Mouse (Mus musculus): Measurements from ENCODE around the gene Mgat5. TPM values are rescaled to one million over a fixed set of nuclear protein-coding genes. Genes with fewer than 3 reads are reported as not detected.

Gene Mgat5
- polyA plus RNA-seq, 1 experiment from 2014 or later = 9.6 TPM

GRCm38 (mm10) chr1:127203231-127203764 lies 1.5 kb upstream of the Mgat5 start:
- WGBS = 65% methylated on average over 4 of the region's 4 CpGs
- Histone ChIP-seq H3K27ac (no peak overlapping the region), H3K9ac (no peak overlapping the region), H3K27me3 (replicated peaks) (no peaks in the 10 kb centered on the region), H3K36me3 (no peaks in the 10 kb centered on the region), H3K4me3 (no peak overlapping the region), H3K4me1 (peaks cover 31% of the 10 kb centered on the region), H3K4me2 (replicated peaks) (no peak overlapping the region), H3K9me3 (no peaks in the 10 kb centered on the region)
- ATAC-seq (ENCODE audit: low FRiP score, low read depth) = no peak

GRCm38 (mm10) chr1:127205501-127206019 lies 745 bp downstream of the Mgat5 start:
- Histone ChIP-seq H3K36me3 (no peaks in the 10 kb centered on the region), H3K4me2 (replicated peaks) (peak overlapping the region; percentile 89), H3K9me3 (no peaks in the 10 kb centered on the region), H3K27ac (peak overlapping the region; percentile 79), H3K9ac (peak overlapping the region; percentile 73), H3K4me1 (peaks cover 31% of the 10 kb centered on the region), H3K4me3 (peak overlapping the region; percentile 81), H3K27me3 (replicated peaks) (no peaks in the 10 kb centered on the region)
- peak; percentile 22 for ATAC-seq (ENCODE audit: low FRiP score, low read depth)
- WGBS = under 1% methylated on average over 24 of the region's 24 CpGs

- Histone ChIP-seq H3K4me3 (peak overlapping the region; percentile 81), H3K4me1 (peaks cover 31% of the 10 kb centered on the region), H3K4me2 (replicated peaks) (peak overlapping the region; percentile 89), H3K9me3 (no peaks in the 10 kb centered on the region), H3K27me3 (replicated peaks) (no peaks in the 10 kb centered on the region), H3K27ac (0 out of 2 replicates have a peak overlapping the region, but pooled peaks have one; percentile 28), H3K36me3 (no peaks in the 10 kb centered on the region), H3K9ac (peak overlapping the region; percentile 73)
- WGBS = 2% methylated on average over 39 of the region's 39 CpGs
- ATAC-seq (ENCODE audit: low FRiP score, low read depth) = peak; percentile 52
Observed at GRCm38 (mm10) chr1:127206020-127206641, 1.3 kb downstream of the Mgat5 start.

- H3K27me3 ChIP-seq (replicated peaks) = no peaks in the 10 kb centered on the region
Observed at GRCm38 (mm10) chr1:127206881-127207555, 2.2 kb downstream of the Mgat5 start.

GRCm38 (mm10) chr1:127208167-127208566 lies 3.4 kb downstream of the Mgat5 start:
- no peak for ATAC-seq (ENCODE audit: low FRiP score, low read depth)
- no peak overlapping the region for H3K9ac ChIP-seq
- H3K4me2 ChIP-seq (replicated peaks) = peak overlapping the region; percentile 89
- no peaks in the 10 kb centered on the region for H3K36me3 ChIP-seq
- H3K4me3 ChIP-seq = no peak overlapping the region
- WGBS = 83% methylated on average over 9 of the region's 9 CpGs
- H3K9me3 ChIP-seq = no peaks in the 10 kb centered on the region
- no peak overlapping the region for H3K27ac ChIP-seq
- peaks cover 34% of the 10 kb centered on the region for H3K4me1 ChIP-seq
- no peaks in the 10 kb centered on the region for H3K27me3 ChIP-seq (replicated peaks)

More at GRCm38 (mm10) chr1:127206881-127207555, 2.2 kb downstream of the Mgat5 start:
- no peaks in the 10 kb centered on the region for H3K9me3 ChIP-seq
- no peak overlapping the region for H3K27ac ChIP-seq
- H3K36me3 ChIP-seq = no peaks in the 10 kb centered on the region
- peak overlapping the region; percentile 89 for H3K4me2 ChIP-seq (replicated peaks)
- peaks cover 31% of the 10 kb centered on the region for H3K4me1 ChIP-seq
- no peak for ATAC-seq (ENCODE audit: low FRiP score, low read depth)
- 74% methylated on average over 11 of the region's 11 CpGs for WGBS
- peak overlapping the region; percentile 73; the same call in 1 of the 2 replicates for H3K9ac ChIP-seq
- H3K4me3 ChIP-seq = peak overlapping the region; percentile 81

- Histone ChIP-seq H3K4me3 (no peak overlapping the region), H3K4me2 (replicated peaks) (no peak overlapping the region), H3K4me1 (peaks cover 7% of the 10 kb centered on the region), H3K36me3 (no peaks in the 10 kb centered on the region), H3K9ac (no peak overlapping the region), H3K9me3 (no peaks in the 10 kb centered on the region), H3K27me3 (replicated peaks) (no peaks in the 10 kb centered on the region), H3K27ac (no peak overlapping the region)
- no peak for ATAC-seq (ENCODE audit: low FRiP score, low read depth)
- WGBS = 35% methylated on average over 1 of the region's 1 CpGs
Observed at GRCm38 (mm10) chr1:127212812-127213211, 8.0 kb downstream of the Mgat5 start.

GRCm38 (mm10) chr1:127213434-127213833 lies 8.6 kb downstream of the Mgat5 start:
- WGBS = 38% methylated on average over 3 of the region's 3 CpGs
- Histone ChIP-seq H3K4me2 (replicated peaks) (no peak overlapping the region), H3K4me1 (peaks cover 3% of the 10 kb centered on the region; the same call in 1 of the 2 replicates), H3K27ac (no peak overlapping the region), H3K4me3 (no peak overlapping the region), H3K9ac (no peak overlapping the region), H3K27me3 (replicated peaks) (no peaks in the 10 kb centered on the region), H3K36me3 (no peaks in the 10 kb centered on the region), H3K9me3 (no peaks in the 10 kb centered on the region)
- ATAC-seq (ENCODE audit: low FRiP score, low read depth) = no peak

GRCm38 (mm10) chr1:127214585-127215232 lies 9.9 kb downstream of the Mgat5 start:
- Histone ChIP-seq H3K4me3 (no peak overlapping the region), H3K27ac (no peak overlapping the region), H3K4me2 (replicated peaks) (no peak overlapping the region), H3K9ac (no peak overlapping the region), H3K4me1 (peaks cover 3% of the 10 kb centered on the region; the same call in 1 of the 2 replicates), H3K36me3 (no peaks in the 10 kb centered on the region), H3K9me3 (no peaks in the 10 kb centered on the region), H3K27me3 (replicated peaks) (no peaks in the 10 kb centered on the region)
- 91% methylated on average over 8 of the region's 8 CpGs for WGBS
- ATAC-seq (ENCODE audit: low FRiP score, low read depth) = no peak

- no peaks in the 10 kb centered on the region for H3K9me3 ChIP-seq
- no peak overlapping the region for H3K4me3 ChIP-seq
- no peak overlapping the region for H3K4me2 ChIP-seq (replicated peaks)
- H3K36me3 ChIP-seq = no peaks in the 10 kb centered on the region
- H3K4me1 ChIP-seq = peaks cover 3% of the 10 kb centered on the region; the same call in 1 of the 2 replicates
- no peak overlapping the region for H3K9ac ChIP-seq
- H3K27ac ChIP-seq = no peak overlapping the region
- H3K27me3 ChIP-seq (replicated peaks) = no peaks in the 10 kb centered on the region
- ATAC-seq (ENCODE audit: low FRiP score, low read depth) = no peak
- WGBS = 74% methylated on average over 2 of the region's 2 CpGs
Observed at GRCm38 (mm10) chr1:127216979-127217378, 12.2 kb downstream of the Mgat5 start.

- no peak overlapping the region for H3K27ac ChIP-seq
- H3K27me3 ChIP-seq (replicated peaks) = no peaks in the 10 kb centered on the region
- H3K4me1 ChIP-seq = peaks cover 3% of the 10 kb centered on the region; the same call in 1 of the 2 replicates
- no peak overlapping the region for H3K9ac ChIP-seq
- H3K4me3 ChIP-seq = no peak overlapping the region
- 84% methylated on average over 4 of the region's 4 CpGs for WGBS
- H3K4me2 ChIP-seq (replicated peaks) = no peak overlapping the region
- H3K36me3 ChIP-seq = no peaks in the 10 kb centered on the region
- H3K9me3 ChIP-seq = no peaks in the 10 kb centered on the region
- no peak for ATAC-seq (ENCODE audit: low FRiP score, low read depth)
Observed at GRCm38 (mm10) chr1:127217665-127218064, 12.8 kb downstream of the Mgat5 start.

GRCm38 (mm10) chr1:127218182-127218581 lies 13.4 kb downstream of the Mgat5 start:
- H3K36me3 ChIP-seq = no peaks in the 10 kb centered on the region
- H3K27ac ChIP-seq = no peak overlapping the region
- H3K4me3 ChIP-seq = no peak overlapping the region
- no peak overlapping the region for H3K4me2 ChIP-seq (replicated peaks)
- no peaks in the 10 kb centered on the region for H3K9me3 ChIP-seq
- WGBS = 87% methylated on average over 7 of the region's 7 CpGs
- no peaks in the 10 kb centered on the region for H3K27me3 ChIP-seq (replicated peaks)
- ATAC-seq (ENCODE audit: low FRiP score, low read depth) = no peak
- H3K9ac ChIP-seq = no peak overlapping the region
- no peaks in the 10 kb centered on the region; the same call in 1 of the 2 replicates for H3K4me1 ChIP-seq

- ATAC-seq (ENCODE audit: low FRiP score, low read depth) = no peak
- H3K9ac ChIP-seq = no peak overlapping the region
- no peak overlapping the region for H3K27ac ChIP-seq
- H3K4me2 ChIP-seq (replicated peaks) = no peak overlapping the region
- no peaks in the 10 kb centered on the region; the same call in 1 of the 2 replicates for H3K4me1 ChIP-seq
- 91% methylated on average over 4 of the region's 4 CpGs for WGBS
- H3K9me3 ChIP-seq = no peaks in the 10 kb centered on the region
- no peak overlapping the region for H3K4me3 ChIP-seq
- H3K36me3 ChIP-seq = no peaks in the 10 kb centered on the region
- H3K27me3 ChIP-seq (replicated peaks) = no peaks in the 10 kb centered on the region
Observed at GRCm38 (mm10) chr1:127219161-127219560, 14.3 kb downstream of the Mgat5 start.
